Mouse (Mus musculus) brain, embryonic 14.5 days (tissue): ENCODE measurements around the gene Drg1.

Source experiments
- CTCF ChIP-seq: fragments of 200-500 bp; IDR thresholded peaks from 2 replicates; pipeline ENCODE4 v1.5.1; 2012; ENCODE audit warnings: inconsistent platforms, mild to moderate bottlenecking, moderate library complexity, borderline replicate concordance; ENCODE audit not compliant: insufficient read depth, insufficient read length; ENCODE audit errors: extremely low read depth
- POLR2A ChIP-seq: fragments of 200-500 bp; IDR thresholded peaks from 2 replicates; pipeline ENCODE4 v1.6.1; 2012; ENCODE audit warnings: mild to moderate bottlenecking, inconsistent platforms, borderline replicate concordance; ENCODE audit not compliant: poor library complexity, insufficient read depth, insufficient read length, severe bottlenecking; ENCODE audit errors: extremely low read depth

- TF ChIP-seq CTCF (peak; percentile 76), POLR2A (peak; percentile 85)
Measured at GRCm38 (mm10) chr11:3289803-3290639, 23.8 kb upstream of the Drg1 start.
